Mouse (Mus musculus): ENCODE results near the gene Znrf1. TPM values are rescaled to one million over a fixed set of nuclear protein-coding genes. Genes with fewer than 3 reads are reported as not detected.

Znrf1 gene
- polyA plus RNA-seq, 1 experiment from 2014 or later, result 4.8 TPM

DNA sequence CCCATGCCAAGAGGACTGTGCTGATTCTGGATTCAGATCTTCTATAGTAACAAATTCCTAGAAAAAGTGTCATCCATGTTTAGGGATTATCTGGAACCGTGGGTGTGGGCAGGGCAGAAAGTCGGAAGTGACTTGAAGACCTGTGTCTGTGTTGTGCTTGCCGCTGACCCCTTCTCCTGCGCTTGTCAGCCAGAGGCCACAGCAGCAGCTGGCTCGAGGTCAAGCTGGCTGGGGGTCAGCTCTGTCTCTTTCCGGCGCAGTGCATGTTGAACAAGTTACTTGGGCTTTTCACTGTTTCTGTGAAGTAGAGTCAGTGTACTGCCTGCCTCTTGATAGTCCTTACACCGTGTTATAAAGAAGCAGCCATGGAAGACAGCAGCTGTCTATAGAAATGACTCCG, 71.1 kb downstream of the Znrf1 start:
- no peak overlapping the region for H3K9ac ChIP-seq (ENCODE audit: low read depth, low read length)
- H3K27me3 ChIP-seq (ENCODE audit: control insufficient read depth, insufficient read depth, low read depth, low read length), result no peaks in the 10 kb centered on the region
- WGBS (ENCODE audit: insufficient replicate concordance), result 76% methylated on average over 9 of the region's 9 CpGs
- H3K9me3 ChIP-seq (replicated peaks; ENCODE audit: control insufficient read depth, low read length), result no peaks in the 10 kb centered on the region
- no peak overlapping the region for H3K27ac ChIP-seq (ENCODE audit: low read length)
- no peaks in the 10 kb centered on the region for H3K4me1 ChIP-seq (ENCODE audit: control insufficient read depth, low read depth, low read length)
- H3K4me3 ChIP-seq (ENCODE audit: low read depth, low read length), result no peak overlapping the region
- no peak for ATAC-seq (ENCODE audit: low read depth)
- H3K36me3 ChIP-seq (ENCODE audit: control insufficient read depth, insufficient read depth), result no peaks in the 10 kb centered on the region
- no peak overlapping the region for H3K4me2 ChIP-seq (ENCODE audit: low read depth, low read length)

DNA sequence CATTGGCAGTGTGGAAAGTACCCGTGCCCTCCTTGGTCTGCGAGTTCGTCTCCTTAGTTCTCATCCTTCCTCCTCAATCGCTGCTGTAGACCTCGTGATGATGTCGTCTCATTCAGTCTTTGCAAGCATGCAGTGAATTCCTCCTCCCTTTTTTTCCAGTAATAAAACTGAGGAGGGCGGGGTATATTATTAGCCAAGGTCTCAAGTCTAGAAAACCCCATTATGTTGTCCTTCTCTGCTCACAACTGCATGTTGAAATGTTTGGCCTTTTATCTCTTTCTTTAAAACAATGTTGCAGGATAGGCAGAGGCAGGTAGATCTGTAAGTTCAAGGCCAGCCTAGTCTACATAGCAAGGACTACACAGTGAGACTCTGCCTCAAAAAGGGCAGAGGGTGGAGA, 71.5 kb downstream of the Znrf1 start:
- Histone ChIP-seq H3K36me3 (ENCODE audit: control insufficient read depth, insufficient read depth) (no peaks in the 10 kb centered on the region), H3K27ac (ENCODE audit: low read length) (no peak overlapping the region), H3K4me2 (ENCODE audit: low read depth, low read length) (no peak overlapping the region), H3K9ac (ENCODE audit: low read depth, low read length) (no peak overlapping the region), H3K4me1 (ENCODE audit: control insufficient read depth, low read depth, low read length) (no peaks in the 10 kb centered on the region), H3K4me3 (ENCODE audit: low read depth, low read length) (no peak overlapping the region), H3K9me3 (replicated peaks; ENCODE audit: control insufficient read depth, low read length) (no peaks in the 10 kb centered on the region), H3K27me3 (ENCODE audit: control insufficient read depth, insufficient read depth, low read depth, low read length) (no peaks in the 10 kb centered on the region)
- WGBS (ENCODE audit: insufficient replicate concordance), result 81% methylated on average over 7 of the region's 7 CpGs
- no peak for ATAC-seq (ENCODE audit: low read depth)

- Histone ChIP-seq H3K4me3 (ENCODE audit: low read depth, low read length) (no peak overlapping the region), H3K27ac (ENCODE audit: low read length) (no peak overlapping the region), H3K9me3 (replicated peaks; ENCODE audit: control insufficient read depth, low read length) (no peaks in the 10 kb centered on the region), H3K36me3 (ENCODE audit: control insufficient read depth, insufficient read depth) (no peaks in the 10 kb centered on the region), H3K4me2 (ENCODE audit: low read depth, low read length) (no peak overlapping the region), H3K4me1 (ENCODE audit: control insufficient read depth, low read depth, low read length) (no peaks in the 10 kb centered on the region), H3K9ac (ENCODE audit: low read depth, low read length) (no peak overlapping the region), H3K27me3 (ENCODE audit: control insufficient read depth, insufficient read depth, low read depth, low read length) (no peaks in the 10 kb centered on the region)
- WGBS (ENCODE audit: insufficient replicate concordance), result 65% methylated on average over 5 of the region's 5 CpGs
- no peak for ATAC-seq (ENCODE audit: low read depth)
Observed at GRCm38 (mm10) chr8:111613181-111613580, 77.3 kb downstream of the Znrf1 start.

- Histone ChIP-seq H3K4me2 (ENCODE audit: low read depth, low read length) (no peak overlapping the region), H3K9ac (ENCODE audit: low read depth, low read length) (no peak overlapping the region), H3K36me3 (ENCODE audit: control insufficient read depth, insufficient read depth) (no peaks in the 10 kb centered on the region), H3K27me3 (ENCODE audit: control insufficient read depth, insufficient read depth, low read depth, low read length) (no peaks in the 10 kb centered on the region), H3K4me3 (ENCODE audit: low read depth, low read length) (no peak overlapping the region), H3K4me1 (ENCODE audit: control insufficient read depth, low read depth, low read length) (no peaks in the 10 kb centered on the region), H3K9me3 (replicated peaks; ENCODE audit: control insufficient read depth, low read length) (no peaks in the 10 kb centered on the region), H3K27ac (ENCODE audit: low read length) (no peak overlapping the region)
- WGBS (ENCODE audit: insufficient replicate concordance), result 66% methylated on average over 6 of the region's 6 CpGs
- ATAC-seq (ENCODE audit: low read depth), result no peak
Observed at GRCm38 (mm10) chr8:111614786-111615701, 79.1 kb downstream of the Znrf1 start.

GRCm38 (mm10) chr8:111617812-111618211, 81.9 kb downstream of the Znrf1 start:
- Histone ChIP-seq H3K4me1 (ENCODE audit: control insufficient read depth, low read depth, low read length) (no peaks in the 10 kb centered on the region), H3K4me3 (ENCODE audit: low read depth, low read length) (no peak overlapping the region), H3K9me3 (replicated peaks; ENCODE audit: control insufficient read depth, low read length) (no peaks in the 10 kb centered on the region), H3K4me2 (ENCODE audit: low read depth, low read length) (no peak overlapping the region), H3K27me3 (ENCODE audit: control insufficient read depth, insufficient read depth, low read depth, low read length) (no peaks in the 10 kb centered on the region), H3K9ac (ENCODE audit: low read depth, low read length) (no peak overlapping the region), H3K36me3 (ENCODE audit: control insufficient read depth, insufficient read depth) (no peaks in the 10 kb centered on the region), H3K27ac (ENCODE audit: low read length) (no peak overlapping the region)
- no peak; the same call in 1 of the 2 replicates for ATAC-seq (ENCODE audit: low read depth)
- 60% methylated on average over 6 of the region's 6 CpGs for whole genome bisulfite sequencing (ENCODE audit: insufficient replicate concordance)

- WGBS (ENCODE audit: insufficient replicate concordance), result 80% methylated on average over 4 of the region's 4 CpGs
- Histone ChIP-seq H3K36me3 (ENCODE audit: control insufficient read depth, insufficient read depth) (no peaks in the 10 kb centered on the region), H3K27me3 (ENCODE audit: control insufficient read depth, insufficient read depth, low read depth, low read length) (no peaks in the 10 kb centered on the region), H3K9me3 (replicated peaks; ENCODE audit: control insufficient read depth, low read length) (no peaks in the 10 kb centered on the region), H3K4me3 (ENCODE audit: low read depth, low read length) (no peak overlapping the region), H3K4me2 (ENCODE audit: low read depth, low read length) (no peak overlapping the region), H3K9ac (ENCODE audit: low read depth, low read length) (no peak overlapping the region), H3K27ac (ENCODE audit: low read length) (no peak overlapping the region), H3K4me1 (ENCODE audit: control insufficient read depth, low read depth, low read length) (no peaks in the 10 kb centered on the region)
- no peak for ATAC-seq (ENCODE audit: low read depth)
Observed at GRCm38 (mm10) chr8:111618273-111618672, 82.4 kb downstream of the Znrf1 start.

DNA sequence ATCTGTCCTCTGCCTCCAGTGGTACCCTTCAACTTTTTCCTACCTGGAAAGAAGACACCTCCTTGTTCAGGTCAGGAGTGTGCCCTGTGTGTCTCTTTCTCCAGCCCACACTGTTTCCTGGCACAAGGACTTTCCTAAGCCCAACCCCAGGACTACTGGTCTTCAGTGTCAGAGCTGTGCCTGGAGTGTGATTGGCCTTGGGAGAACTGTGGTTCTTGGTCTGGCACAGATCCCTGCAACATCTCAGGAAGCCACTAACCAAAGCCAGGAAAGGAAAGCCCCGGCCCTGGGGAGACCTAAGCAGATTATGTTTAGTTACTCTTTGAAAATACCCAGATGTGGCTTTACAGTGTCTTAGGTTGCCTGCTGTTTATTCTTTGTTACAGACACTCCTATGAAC, 84.0 kb downstream of the Znrf1 start:
- no peak overlapping the region for H3K4me2 ChIP-seq (ENCODE audit: low read depth, low read length)
- no peaks in the 10 kb centered on the region for H3K36me3 ChIP-seq (ENCODE audit: control insufficient read depth, insufficient read depth)
- no peak overlapping the region for H3K27ac ChIP-seq (ENCODE audit: low read length)
- H3K4me3 ChIP-seq (ENCODE audit: low read depth, low read length), result no peak overlapping the region
- H3K9ac ChIP-seq (ENCODE audit: low read depth, low read length), result no peak overlapping the region
- H3K4me1 ChIP-seq (ENCODE audit: control insufficient read depth, low read depth, low read length), result peaks cover 2% of the 10 kb centered on the region; the same call in 1 of the 2 replicates
- ATAC-seq (ENCODE audit: low read depth), result no peak
- WGBS (ENCODE audit: insufficient replicate concordance), result 15% methylated on average over 1 of the region's 1 CpGs
- H3K9me3 ChIP-seq (replicated peaks; ENCODE audit: control insufficient read depth, low read length), result no peaks in the 10 kb centered on the region
- H3K27me3 ChIP-seq (ENCODE audit: control insufficient read depth, insufficient read depth, low read depth, low read length), result no peaks in the 10 kb centered on the region

DNA sequence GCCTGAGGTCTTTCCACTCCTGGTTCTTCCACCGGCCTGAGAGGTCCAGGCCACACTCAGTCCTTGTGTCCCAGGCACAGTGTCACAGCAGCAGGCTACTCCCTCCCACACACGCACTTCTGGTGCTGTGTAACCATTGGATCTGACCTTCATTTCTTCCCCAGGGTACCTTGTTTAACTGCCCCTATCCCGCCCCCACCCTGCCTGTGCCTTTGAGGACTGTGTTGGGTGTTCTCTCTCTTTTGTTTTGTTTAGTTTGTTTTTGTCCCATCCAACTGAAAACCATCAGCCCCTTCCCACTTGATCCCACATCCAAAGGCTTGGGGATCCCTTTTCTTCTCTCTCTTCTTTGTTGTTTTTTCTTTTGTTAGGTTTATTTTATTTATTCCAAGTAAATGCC, 86.2 kb downstream of the Znrf1 start:
- no peak for ATAC-seq (ENCODE audit: low read depth)
- WGBS (ENCODE audit: insufficient replicate concordance), result 56% methylated on average over 3 of the region's 3 CpGs
- Histone ChIP-seq H3K4me2 (ENCODE audit: low read depth, low read length) (no peak overlapping the region), H3K36me3 (ENCODE audit: control insufficient read depth, insufficient read depth) (no peaks in the 10 kb centered on the region), H3K4me1 (ENCODE audit: control insufficient read depth, low read depth, low read length) (peaks cover 2% of the 10 kb centered on the region; the same call in 1 of the 2 replicates), H3K9me3 (replicated peaks; ENCODE audit: control insufficient read depth, low read length) (no peaks in the 10 kb centered on the region), H3K27ac (ENCODE audit: low read length) (no peak overlapping the region), H3K4me3 (ENCODE audit: low read depth, low read length) (no peak overlapping the region), H3K27me3 (ENCODE audit: control insufficient read depth, insufficient read depth, low read depth, low read length) (no peaks in the 10 kb centered on the region), H3K9ac (ENCODE audit: low read depth, low read length) (no peak overlapping the region)

- H3K4me2 ChIP-seq (ENCODE audit: low read depth, low read length), result no peak overlapping the region
- no peaks in the 10 kb centered on the region for H3K27me3 ChIP-seq (ENCODE audit: control insufficient read depth, insufficient read depth, low read depth, low read length)
- no peak overlapping the region for H3K27ac ChIP-seq (ENCODE audit: low read length)
- H3K4me3 ChIP-seq (ENCODE audit: low read depth, low read length), result no peak overlapping the region
- H3K4me1 ChIP-seq (ENCODE audit: control insufficient read depth, low read depth, low read length), result peaks cover 2% of the 10 kb centered on the region; the same call in 1 of the 2 replicates
- WGBS (ENCODE audit: insufficient replicate concordance), result 81% methylated on average over 10 of the region's 10 CpGs
- no peak overlapping the region for H3K9ac ChIP-seq (ENCODE audit: low read depth, low read length)
- H3K9me3 ChIP-seq (replicated peaks; ENCODE audit: control insufficient read depth, low read length), result no peaks in the 10 kb centered on the region
- no peaks in the 10 kb centered on the region for H3K36me3 ChIP-seq (ENCODE audit: control insufficient read depth, insufficient read depth)
- ATAC-seq (ENCODE audit: low read depth), result no peak
Observed at GRCm38 (mm10) chr8:111622553-111622952, 86.7 kb downstream of the Znrf1 start.
